Mouse (Mus musculus): ENCODE data around the gene Muc16. TPM values are rescaled to one million over a fixed set of nuclear protein-coding genes. Genes with fewer than 3 reads are reported as not detected.

Gene Muc16
- polyA plus RNA-seq (2014; fragmentation: Illumina TruSeq; extraction: RNeasy Lipid Tissue Mini Kit (QIAGEN cat#74804); ENCODE audit: low read depth, low replicate concordance), result 1.5 TPM

GRCm38 (mm10) chr9:18674480-18675154 lies at the start of gene Muc16:
Gene Muc16 (minus strand): TSS chr9:18674530.

GRCm38 (mm10) chr9:18478168-18478567 lies 196.2 kb downstream of the Muc16 start, which contains the start of the genes Zfp558 and Mbd3l1:
Gene Zfp558 (minus strand): TSS chr9:18478268.
Gene Mbd3l1 (plus strand): TSS chr9:18478359.

Other genes with a start within 250 kb of the Muc16 start
- gene Mbd3l2, start 243.9 kb downstream of the Muc16 start, polyA plus RNA-seq (2014; fragmentation: Illumina TruSeq; extraction: RNeasy Lipid Tissue Mini Kit (QIAGEN cat#74804); ENCODE audit: low read depth, low replicate concordance), result not detected
- 7.0 TPM for gene Zfp558, start 196.3 kb downstream of the Muc16 start, polyA plus RNA-seq (2014; fragmentation: Illumina TruSeq; extraction: RNeasy Lipid Tissue Mini Kit (QIAGEN cat#74804); ENCODE audit: low read depth, low replicate concordance)
- gene Mbd3l1, start 196.2 kb downstream of the Muc16 start, polyA plus RNA-seq (2014; fragmentation: Illumina TruSeq; extraction: RNeasy Lipid Tissue Mini Kit (QIAGEN cat#74804); ENCODE audit: low read depth, low replicate concordance), result not detected
- gene Olfr24, start 89.5 kb upstream of the Muc16 start, polyA plus RNA-seq (2014; fragmentation: Illumina TruSeq; extraction: RNeasy Lipid Tissue Mini Kit (QIAGEN cat#74804); ENCODE audit: low read depth, low replicate concordance), result not detected
- gene Olfr828, start 145.0 kb upstream of the Muc16 start, polyA plus RNA-seq (2014; fragmentation: Illumina TruSeq; extraction: RNeasy Lipid Tissue Mini Kit (QIAGEN cat#74804); ENCODE audit: low read depth, low replicate concordance), result not detected
- gene Olfr829, start 180.4 kb upstream of the Muc16 start, polyA plus RNA-seq (2014; fragmentation: Illumina TruSeq; extraction: RNeasy Lipid Tissue Mini Kit (QIAGEN cat#74804); ENCODE audit: low read depth, low replicate concordance), result not detected
- gene Olfr830, start 200.2 kb upstream of the Muc16 start, polyA plus RNA-seq (2014; fragmentation: Illumina TruSeq; extraction: RNeasy Lipid Tissue Mini Kit (QIAGEN cat#74804); ENCODE audit: low read depth, low replicate concordance), result not detected

Data from adrenal gland, adult 10 weeks (tissue).